Mouse (Mus musculus): ENCODE data around the gene Slc16a7.
A peak's percentile ranks its signal among the peaks of the same experiment; 100 is the strongest.

The Slc16a7 gene

GRCm38 (mm10) chr10:125184146-125184545 lies 205.1 kb downstream of the Slc16a7 start:
- no peak for DNase-seq (ENCODE audit: low spot score)

- DNase-seq (ENCODE audit: low spot score) = no peak
Measured at GRCm38 (mm10) chr10:125182545-125182944, 206.7 kb downstream of the Slc16a7 start.

GRCm38 (mm10) chr10:125177782-125178181 lies 211.5 kb downstream of the Slc16a7 start:
- peak; percentile 13 for DNase-seq (ENCODE audit: low spot score)

GRCm38 (mm10) chr10:125175013-125175650 lies 214.1 kb downstream of the Slc16a7 start:
- DNase-seq (ENCODE audit: low spot score) = no peak

- DNase-seq (ENCODE audit: low spot score) = no peak
Measured at GRCm38 (mm10) chr10:125171625-125172024, 217.6 kb downstream of the Slc16a7 start.

- no peak for DNase-seq (ENCODE audit: low spot score)
Measured at GRCm38 (mm10) chr10:125171154-125171553, 218.1 kb downstream of the Slc16a7 start.
